Mouse (Mus musculus) heart, embryonic 13.5 days (tissue): Measurements from ENCODE around the gene 2810408A11Rik. TPM values are rescaled to one million over a fixed set of nuclear protein-coding genes. Genes with fewer than 3 reads are reported as not detected.
"Not testable (repeated sequence)": the region's sequence is repeated elsewhere in the genome, so short reads cannot be mapped to it uniquely, and the experiment has no call there.

ENCODE experiments used
- ATAC-seq: fragments of 200-750 bp; cut with Nextera tagmentation; 2 replicates; pipeline ENCODE4 v1.8.0; 2017; ENCODE audit warnings: moderate TSS enrichment; ENCODE audit not compliant: insufficient number of reproducible peaks, low FRiP score, low TSS enrichment; ENCODE audit errors: extremely low read depth
- H3K27ac ChIP-seq: fragments of 300-500 bp; sonication (generic); replicated peaks from 2 replicates; pipeline ENCODE4 v1.5.1; 2015; ENCODE audit warnings: moderate library complexity, mild to moderate bottlenecking, inconsistent platforms
- H3K27me3 ChIP-seq: fragments of 300-500 bp; sonication (generic); replicated peaks from 2 replicates; pipeline ENCODE4 v1.6.1; 2015; ENCODE audit warnings: mild to moderate bottlenecking, inconsistent platforms
- H3K36me3 ChIP-seq: fragments of 300-500 bp; sonication (generic); 2 replicates; pipeline ENCODE4 v1.6.1; 2015; ENCODE audit warnings: mild to moderate bottlenecking, inconsistent platforms
- H3K4me1 ChIP-seq: fragments of 300-500 bp; sonication (generic); 2 replicates; pipeline ENCODE4 v1.6.1; 2015; ENCODE audit warnings: inconsistent platforms
- H3K4me2 ChIP-seq: fragments of 300-500 bp; sonication (generic); 2 replicates; pipeline ENCODE4 v1.6.1; 2015; ENCODE audit warnings: inconsistent platforms, mild to moderate bottlenecking, moderate library complexity
- H3K4me3 ChIP-seq: fragments of 300-500 bp; sonication (generic); 2 replicates; pipeline ENCODE4 v1.5.1; 2015; ENCODE audit warnings: moderate library complexity, mild to moderate bottlenecking, inconsistent platforms
- H3K9ac ChIP-seq: fragments of 300-500 bp; sonication (generic); 2 replicates; pipeline ENCODE4 v1.6.1; 2015; ENCODE audit warnings: inconsistent platforms, mild to moderate bottlenecking, moderate library complexity
- H3K9me3 ChIP-seq: fragments of 300-500 bp; sonication (generic); 2 replicates; pipeline ENCODE4 v1.6.1; 2016; ENCODE audit warnings: inconsistent platforms
- WGBS: fragments of 180-500 bp; shearing (Covaris S2); methylation state at CpG from one replicate; pipeline ENCODE4 v1.1.7; 2015; ENCODE audit warnings: mixed read lengths; 5-methylcytosine and 5-hydroxymethylcytosine counted together
- polyA plus RNA-seq: library from polyadenylated mRNA; unstranded; fragments of >200 nt; fragmentation: Nextera tagmentation; extraction: Ambion mirVana; gene quantifications from 2 replicates; pipeline ENCODE4 v1.2.1, GENCODE M21; 2015

The 2810408A11Rik gene
- polyA plus RNA-seq, 1 experiment from 2014 or later, result 4.0 TPM

DNA sequence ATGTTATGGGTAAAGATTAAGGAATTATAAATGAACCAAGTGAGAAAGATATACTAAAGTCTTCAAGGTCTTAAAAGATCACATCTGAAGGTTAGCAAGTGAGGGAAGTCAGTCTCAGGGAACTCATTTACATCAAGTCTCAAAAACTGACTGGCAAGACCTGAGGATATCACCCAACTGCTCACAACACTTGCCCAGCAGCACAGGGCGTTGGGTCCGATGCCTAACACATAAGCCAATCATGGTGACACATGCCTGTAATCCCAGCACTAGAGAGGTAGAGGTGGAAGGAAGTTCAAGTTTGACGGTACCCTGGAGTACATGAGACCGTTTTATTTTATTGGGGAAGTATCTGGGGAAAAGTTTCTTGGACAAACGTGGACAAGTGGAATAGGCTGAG, 17.3 kb upstream of the 2810408A11Rik start:
- 0 out of 2 replicates have a peak overlapping the region, but pooled peaks have one; percentile 91 for H3K4me3 ChIP-seq
- H3K4me1 ChIP-seq, result peaks cover 68% of the 10 kb centered on the region
- H3K36me3 ChIP-seq, result peaks cover 49% of the 10 kb centered on the region

DNA sequence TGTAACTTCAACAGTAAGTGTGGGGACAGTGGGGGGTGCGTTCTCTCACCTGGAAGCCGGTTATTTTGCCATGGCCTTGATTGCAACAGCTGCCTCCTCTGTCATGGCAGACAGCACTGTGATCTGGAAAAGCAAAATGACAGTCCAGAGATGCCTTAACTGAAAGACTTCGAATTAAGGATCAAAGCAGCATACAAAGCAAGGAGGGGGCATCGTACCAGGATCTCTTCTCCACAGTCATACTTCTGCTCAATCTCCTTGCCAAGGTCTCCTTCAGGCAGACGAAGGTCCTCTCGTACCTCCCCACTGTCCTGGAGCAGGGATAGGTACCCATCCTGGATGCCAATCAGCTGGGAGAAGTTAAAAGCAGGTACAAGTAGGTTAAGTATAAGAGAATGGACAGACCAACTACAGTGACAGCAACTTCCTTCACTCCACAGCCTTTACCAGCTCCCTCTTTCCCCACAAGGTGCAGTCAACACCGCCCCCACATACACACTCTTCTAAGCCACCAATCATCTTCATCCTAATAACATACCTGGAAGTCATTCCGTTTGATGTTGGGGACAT, 16.7 kb upstream of the 2810408A11Rik start:
- H3K4me1 ChIP-seq, result peaks cover 66% of the 10 kb centered on the region
- ATAC-seq, result no peak
- H3K9ac ChIP-seq, result no peak overlapping the region
- peaks cover 56% of the 10 kb centered on the region for H3K36me3 ChIP-seq
- H3K27ac ChIP-seq, result no peak overlapping the region
- WGBS, result 83% methylated on average over 8 of the region's 8 CpGs
- no peaks in the 10 kb centered on the region for H3K9me3 ChIP-seq
- peak overlapping the region; percentile 91; the same call in 1 of the 2 replicates for H3K4me2 ChIP-seq
- H3K27me3 ChIP-seq, result no peaks in the 10 kb centered on the region
- H3K4me3 ChIP-seq, result no peak overlapping the region

More for the DNA sequence above, 17.3 kb upstream of the 2810408A11Rik start:
- H3K4me2 ChIP-seq, result no peak overlapping the region
- no peaks in the 10 kb centered on the region for H3K9me3 ChIP-seq
- no peak overlapping the region for H3K27ac ChIP-seq
- WGBS, result 81% methylated on average over 5 of the region's 5 CpGs
- no peak for ATAC-seq
- no peak overlapping the region for H3K9ac ChIP-seq
- H3K27me3 ChIP-seq, result no peaks in the 10 kb centered on the region

DNA sequence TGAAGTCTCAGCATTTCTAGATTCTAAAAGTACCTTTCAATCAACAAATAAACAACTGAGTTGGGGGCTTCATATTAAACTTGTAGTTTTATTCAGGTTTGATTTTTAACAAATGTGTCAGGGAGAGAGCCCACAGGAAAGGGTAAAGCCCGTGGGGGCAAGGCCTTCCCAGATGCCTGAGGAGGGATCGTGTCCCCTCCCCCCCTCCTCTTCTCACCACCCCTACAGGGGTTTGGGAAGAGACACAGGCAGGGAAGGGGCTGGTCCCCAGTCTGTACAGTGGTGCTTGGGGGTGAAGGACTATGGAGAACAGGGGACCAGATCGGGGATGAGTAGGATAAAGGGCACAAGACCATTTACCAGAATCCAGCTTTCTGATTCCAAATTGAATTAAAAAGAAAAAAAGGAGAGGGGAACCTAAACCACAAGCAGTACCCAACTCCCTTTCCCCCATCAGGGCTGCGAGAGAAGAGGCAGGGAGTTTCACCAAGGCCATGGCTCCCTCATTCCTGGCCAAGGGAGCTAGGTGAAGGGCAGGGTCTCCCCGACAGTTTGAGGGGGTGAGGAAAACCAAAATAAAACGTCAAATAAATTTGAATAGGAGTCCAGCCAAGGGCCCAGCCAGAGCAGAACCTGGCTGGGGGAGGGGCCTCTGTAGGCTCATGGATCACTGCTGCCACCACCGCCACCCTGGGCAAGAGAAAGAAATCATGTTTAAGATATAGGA, 16.0 kb upstream of the 2810408A11Rik start:
- H3K4me2 ChIP-seq, result peak overlapping the region; percentile 91
- not testable (repeated sequence) for H3K9ac ChIP-seq, ATAC-seq, H3K9me3 ChIP-seq, H3K27me3 ChIP-seq
- peak overlapping the region; percentile 10; the same call in 1 of the 2 replicates for H3K27ac ChIP-seq
- H3K4me3 ChIP-seq, result 0 out of 2 replicates have a peak overlapping the region, but pooled peaks have one; percentile 13
- peaks cover 62% of the 10 kb centered on the region for H3K36me3 ChIP-seq
- H3K4me1 ChIP-seq, result peaks cover 61% of the 10 kb centered on the region
- 65% methylated on average over 7 of the region's 7 CpGs for WGBS

DNA sequence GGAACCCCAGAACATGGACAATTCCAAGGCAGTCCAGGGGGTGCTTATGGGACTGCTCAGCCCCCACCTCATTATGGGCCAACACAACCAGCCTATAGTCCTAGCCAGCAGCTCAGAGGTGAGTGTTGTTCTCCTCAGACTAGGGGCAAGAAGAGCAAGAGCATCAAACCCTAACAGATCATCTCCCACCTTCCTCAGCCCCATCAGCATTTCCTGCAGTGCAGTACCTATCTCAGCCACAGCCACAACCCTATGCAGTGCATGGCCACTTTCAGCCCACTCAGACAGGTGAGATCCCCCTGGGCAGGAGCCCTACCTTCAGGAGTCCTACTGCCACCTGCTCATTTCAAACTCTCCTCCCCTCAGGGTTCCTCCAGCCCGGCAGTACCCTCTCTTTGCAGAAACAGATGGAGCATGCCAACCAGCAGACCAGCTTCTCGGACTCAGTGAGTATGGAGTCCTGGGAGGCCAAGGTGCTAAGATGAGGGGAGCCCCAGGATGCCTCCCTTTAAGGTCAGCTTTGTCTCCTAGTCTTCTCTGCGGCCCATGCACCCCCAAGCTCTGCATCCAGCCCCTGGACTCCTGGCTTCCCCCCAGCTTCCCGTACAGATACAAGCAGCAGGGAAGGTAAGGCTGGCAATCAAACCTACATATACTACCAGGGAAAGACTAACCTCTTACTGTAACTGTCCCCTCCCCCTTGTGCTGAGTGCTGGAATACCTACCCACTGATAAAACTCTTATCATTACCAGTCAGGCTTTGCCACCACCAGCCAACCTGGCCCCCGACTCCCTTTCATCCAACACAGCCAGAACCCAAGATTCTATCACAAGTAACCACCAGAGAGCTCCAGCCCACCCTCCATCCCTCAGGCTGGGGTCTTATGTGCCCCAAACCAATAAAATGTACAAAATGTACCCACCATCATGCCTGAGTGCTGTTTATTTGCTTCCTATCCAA, 15.2 kb upstream of the 2810408A11Rik start:
- H3K36me3 ChIP-seq, result peaks cover 71% of the 10 kb centered on the region
- WGBS, result 41% methylated on average over 5 of the region's 5 CpGs
- no peaks in the 10 kb centered on the region for H3K9me3 ChIP-seq
- peak overlapping the region; percentile 91 for H3K4me2 ChIP-seq
- no peak for ATAC-seq
- H3K4me3 ChIP-seq, result peak overlapping the region; percentile 79
- H3K9ac ChIP-seq, result peak overlapping the region; percentile 89
- peaks cover 61% of the 10 kb centered on the region for H3K4me1 ChIP-seq
- peak overlapping the region; percentile 10; the same call in 1 of the 2 replicates for H3K27ac ChIP-seq
- no peaks in the 10 kb centered on the region for H3K27me3 ChIP-seq

DNA sequence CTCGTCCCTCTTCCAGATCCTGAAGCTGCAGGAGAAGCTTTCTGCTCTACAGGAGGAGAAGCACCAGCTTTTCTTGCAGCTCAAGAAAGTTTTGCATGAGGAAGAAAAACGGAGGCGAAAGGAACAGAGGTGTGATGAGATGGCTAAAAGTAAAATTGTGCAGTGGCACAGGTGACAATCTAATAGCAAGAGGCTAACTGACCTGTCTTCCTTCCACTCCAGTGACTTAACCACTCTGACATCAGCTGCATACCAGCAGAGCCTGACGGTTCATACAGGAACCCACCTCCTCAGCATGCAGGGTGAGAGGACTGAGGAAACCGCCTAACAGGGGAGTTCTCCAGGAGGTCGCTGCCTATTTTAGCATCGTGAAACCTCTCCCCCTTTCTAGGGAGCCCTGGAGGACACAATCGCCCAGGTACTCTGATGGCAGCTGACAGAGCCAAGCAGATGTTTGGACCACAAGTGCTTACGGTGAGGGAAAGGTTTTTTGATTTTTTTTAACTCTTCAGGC, 14.2 kb upstream of the 2810408A11Rik start:
- ATAC-seq, result no peak
- peak overlapping the region; percentile 87 for H3K27ac ChIP-seq
- peaks cover 81% of the 10 kb centered on the region for H3K36me3 ChIP-seq
- no peaks in the 10 kb centered on the region for H3K27me3 ChIP-seq
- 33% methylated on average over 9 of the region's 9 CpGs for WGBS
- no peaks in the 10 kb centered on the region for H3K9me3 ChIP-seq
- H3K9ac ChIP-seq, result peak overlapping the region; percentile 89
- H3K4me2 ChIP-seq, result peak overlapping the region; percentile 91
- peaks cover 61% of the 10 kb centered on the region for H3K4me1 ChIP-seq
- H3K4me3 ChIP-seq, result peak overlapping the region; percentile 79

DNA sequence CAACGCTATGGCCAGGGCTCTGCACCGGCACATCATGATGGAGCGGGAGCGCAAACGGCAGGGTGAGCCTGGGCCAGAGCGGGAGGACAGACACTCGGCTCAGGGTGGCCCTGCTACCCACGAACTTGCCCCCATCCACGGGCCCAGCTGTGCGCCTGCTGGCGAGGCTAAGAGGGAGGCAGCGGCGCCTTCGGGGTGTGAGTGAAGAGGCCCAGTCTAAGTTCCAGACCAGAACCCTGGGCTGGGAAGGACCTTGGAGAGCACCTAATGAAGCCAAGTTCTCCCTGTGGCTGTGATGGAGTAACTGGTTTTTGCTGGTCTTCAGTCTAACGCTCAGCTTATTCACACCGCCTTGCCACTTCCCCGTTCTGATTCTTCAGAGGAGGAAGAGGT, 13.6 kb upstream of the 2810408A11Rik start:
- Histone ChIP-seq H3K4me3 (peak overlapping the region; percentile 79), H3K27ac (peak overlapping the region; percentile 87), H3K4me1 (peaks cover 59% of the 10 kb centered on the region), H3K27me3 (no peaks in the 10 kb centered on the region), H3K4me2 (peak overlapping the region; percentile 91), H3K9me3 (no peaks in the 10 kb centered on the region), H3K36me3 (peaks cover 87% of the 10 kb centered on the region), H3K9ac (peak overlapping the region; percentile 89)
- ATAC-seq, result no peak; the same call in 1 of the 2 replicates
- WGBS, result 3% methylated on average over 17 of the region's 17 CpGs

DNA sequence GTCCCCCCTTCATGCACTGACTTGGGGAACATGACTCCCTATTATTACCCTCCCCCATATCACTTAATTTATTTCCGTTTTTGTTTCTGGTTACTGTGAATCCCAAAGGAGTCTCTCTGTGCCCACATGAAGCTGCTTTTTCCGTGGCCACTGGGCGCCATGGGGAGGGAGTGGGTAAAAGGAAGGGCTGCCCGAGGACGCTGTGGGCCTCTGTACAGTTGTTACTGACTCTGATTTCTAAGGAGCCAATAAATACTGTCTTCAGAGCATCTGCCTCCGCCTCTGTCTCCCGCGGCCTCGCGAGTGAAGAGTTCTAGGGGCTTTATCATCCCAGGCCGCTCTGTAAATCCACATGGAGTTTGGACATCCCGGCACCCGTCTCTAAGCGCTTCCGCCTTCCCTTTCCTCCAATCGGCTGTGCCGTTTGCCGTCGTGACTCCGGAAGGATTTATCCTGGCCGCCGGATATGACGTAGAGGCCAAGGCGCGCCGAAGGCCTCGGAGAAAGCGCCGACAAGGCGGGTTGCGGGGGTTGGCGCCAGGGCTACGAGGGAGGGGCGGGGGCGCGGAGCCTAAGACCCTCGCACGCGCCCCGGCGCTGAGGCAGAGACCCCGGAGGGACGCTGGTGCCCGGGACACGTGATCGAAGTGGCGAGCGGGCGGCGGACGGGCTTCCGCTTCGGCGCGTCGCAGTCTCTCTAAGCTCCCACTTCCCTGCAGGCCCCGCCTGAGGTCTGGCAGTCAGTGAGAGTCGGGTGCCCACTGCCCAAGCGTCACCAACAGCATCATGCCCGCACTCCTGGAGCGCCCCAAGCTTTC, 13.0 kb upstream of the 2810408A11Rik start, which contains the start of gene Gps2:
TSS of gene Gps2 (plus strand) at position 335 of the 818 bp plus-strand sequence.
- ATAC-seq, result peak; percentile 79
- Histone ChIP-seq H3K9ac (peak within 1 kb of the TSS; percentile 89), H3K36me3 (peaks cover 89% of the 10 kb centered on the region), H3K4me2 (peak within 1 kb of the TSS; percentile 91), H3K4me1 (peaks cover 52% of the 10 kb centered on the region), H3K4me3 (peak within 1 kb of the TSS; percentile 79), H3K27ac (peak within 1 kb of the TSS; percentile 87), H3K27me3 (no peaks in the 10 kb centered on the region), H3K9me3 (no peaks in the 10 kb centered on the region)
- WGBS, result 2% methylated on average over 59 of the region's 61 CpGs

DNA sequence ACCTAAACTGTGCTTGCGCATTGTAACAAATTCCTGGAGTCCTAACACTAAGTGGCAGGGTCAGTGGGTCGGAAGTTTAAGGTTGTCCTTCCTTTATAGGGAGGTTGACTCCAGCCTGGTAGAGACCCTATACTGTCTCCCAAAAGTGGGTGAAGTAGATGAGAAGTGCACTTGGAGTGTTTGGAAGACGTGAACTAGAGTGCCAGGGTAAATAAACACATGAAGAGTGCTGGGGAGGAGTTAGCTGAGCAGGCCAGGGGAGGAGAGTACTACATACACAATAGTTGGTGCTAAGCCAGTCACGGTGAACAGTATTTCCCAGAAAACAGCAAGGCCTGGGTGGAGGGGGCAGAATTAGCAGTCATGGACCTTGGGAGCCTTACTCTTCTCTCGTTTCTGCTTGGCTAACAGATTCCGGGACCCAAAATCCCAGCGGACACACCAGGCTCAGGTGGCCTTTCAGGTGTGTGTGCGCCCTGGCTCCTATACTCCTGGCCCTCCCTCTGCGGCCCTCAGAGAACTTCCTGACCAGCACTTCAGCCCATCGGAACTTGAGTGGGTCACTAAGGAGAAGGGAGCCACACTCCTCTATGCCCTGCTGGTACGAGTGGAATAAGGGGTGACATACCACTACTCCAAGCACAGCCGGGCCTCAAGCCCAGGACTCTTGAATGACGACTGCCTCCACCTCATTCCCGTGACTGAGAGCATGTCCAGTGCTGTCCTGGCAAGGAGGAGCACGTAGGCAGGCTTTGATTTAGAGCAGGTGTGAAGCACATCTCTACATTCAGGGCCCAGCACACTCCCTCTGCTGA, 12.1 kb upstream of the 2810408A11Rik start:
- H3K27me3 ChIP-seq, result no peaks in the 10 kb centered on the region
- peaks cover 89% of the 10 kb centered on the region for H3K36me3 ChIP-seq
- no peaks in the 10 kb centered on the region for H3K9me3 ChIP-seq
- no peak for ATAC-seq
- H3K4me2 ChIP-seq, result peak overlapping the region; percentile 91
- WGBS, result 72% methylated on average over 15 of the region's 15 CpGs
- H3K4me1 ChIP-seq, result peaks cover 44% of the 10 kb centered on the region
- H3K4me3 ChIP-seq, result peak overlapping the region; percentile 79
- peak overlapping the region; percentile 89 for H3K9ac ChIP-seq
- H3K27ac ChIP-seq, result 0 out of 2 replicates have a peak overlapping the region, but pooled peaks have one; percentile 21

DNA sequence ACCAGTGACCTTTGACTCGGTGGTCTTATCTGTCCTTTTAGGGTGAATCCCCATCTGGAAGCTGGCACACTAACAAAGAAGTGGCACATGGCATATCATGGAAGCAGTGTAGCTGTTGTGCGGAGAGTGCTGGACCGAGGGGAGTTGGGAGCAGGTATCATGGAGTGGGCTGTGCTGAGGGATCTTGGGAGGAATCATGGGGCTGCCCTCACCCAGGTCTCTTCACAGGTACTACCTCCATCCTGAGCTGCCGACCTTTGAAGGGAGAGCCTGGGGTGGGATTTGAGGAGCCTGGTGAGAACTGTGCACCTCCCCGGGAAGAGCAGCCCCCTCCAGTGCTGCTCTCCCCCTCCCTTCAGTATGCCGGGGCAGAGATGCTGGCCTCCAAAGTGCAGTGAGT, 10.9 kb upstream of the 2810408A11Rik start:
- H3K4me3 ChIP-seq, result no peak overlapping the region
- no peak for ATAC-seq
- H3K27me3 ChIP-seq, result no peaks in the 10 kb centered on the region
- H3K4me2 ChIP-seq, result no peak overlapping the region
- peaks cover 89% of the 10 kb centered on the region for H3K36me3 ChIP-seq
- no peaks in the 10 kb centered on the region for H3K9me3 ChIP-seq
- H3K4me1 ChIP-seq, result peaks cover 32% of the 10 kb centered on the region
- 88% methylated on average over 5 of the region's 6 CpGs for WGBS
- H3K27ac ChIP-seq, result no peak overlapping the region
- H3K9ac ChIP-seq, result no peak overlapping the region
